Mouse (Mus musculus): ENCODE measurements around the gene Pgm2l1.

DNA sequence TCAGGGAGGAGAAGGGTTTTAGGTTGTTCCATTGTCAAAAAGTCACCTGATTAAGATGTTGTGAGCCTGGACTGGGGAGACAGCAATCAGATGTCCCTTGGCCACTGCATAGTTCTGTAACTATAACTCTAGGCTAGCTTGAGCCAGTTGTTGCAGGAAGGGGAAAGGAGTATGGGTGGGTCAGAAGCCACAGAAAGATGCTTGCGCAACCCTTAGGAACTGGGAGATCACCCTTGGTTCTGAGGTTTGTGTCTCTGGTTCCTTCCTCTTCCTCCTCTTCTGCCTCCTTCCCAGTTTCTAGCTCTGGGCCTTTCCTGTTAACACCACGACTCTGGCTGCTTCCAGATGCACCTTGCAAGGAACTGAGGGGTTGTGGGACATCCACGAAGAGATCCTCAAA lies 44.8 kb upstream of the Pgm2l1 start:
- TF ChIP-seq ZKSCAN1 (IDR thresholded peaks at IDR 0.05; ENCODE audit: low read depth, low read length) = no peak
- TF ChIP-seq SIN3A (IDR thresholded peaks at IDR 0.05; ENCODE audit: low read length) = no peak
- no peak for TF ChIP-seq CTCF (IDR thresholded peaks at IDR 0.05 in 2 of 3, conservative IDR thresholded peaks at IDR 0.05 in 1 of 3; ENCODE audit: control insufficient read depth in 1 of 3, insufficient read depth in 1 of 3, low read depth in 2 of 3, low read length in 3 of 3, poor library complexity in 1 of 3, severe bottlenecking in 1 of 3)
- no peak for TF ChIP-seq MYC (IDR thresholded peaks at IDR 0.05; ENCODE audit: low read depth, low read length)
- no peak for TF ChIP-seq KAT2A (conservative IDR thresholded peaks at IDR 0.05; ENCODE audit: low read depth, low read length)
- TF ChIP-seq POLR2A (IDR thresholded peaks at IDR 0.05; ENCODE audit: control insufficient read depth in 1 of 2, insufficient read depth in 1 of 2, low read depth in 1 of 2, low read length in 2 of 2, poor library complexity in 1 of 2) = no peak
- TF ChIP-seq EP300 (IDR thresholded peaks at IDR 0.05; ENCODE audit: low read depth in 1 of 2, low read length in 2 of 2) = peak in 1 of 2 experiments; percentile 36; a peak in 1 of 4 replicates

All from MEL (cell line).